Mouse (Mus musculus): ENCODE data around the gene Gna14.

- TF ChIP-seq CTCF (IDR thresholded peaks at IDR 0.05; ENCODE audit: low read depth) (no peak), EP300 (IDR thresholded peaks at IDR 0.05; ENCODE audit: low read depth) (no peak)
Observed at GRCm38 (mm10) chr19:16468756-16469374, 33.3 kb downstream of the Gna14 start.

All from liver, postnatal 0 days (tissue).